Mouse (Mus musculus) 416B (cell line): ENCODE data around the gene Catsper3.

Experiments
- DNase-seq: peaks from one replicate; pipeline ENCODE4 v3.0.0; 2011; ENCODE audit warnings: low read depth

The Catsper3 gene

DNA sequence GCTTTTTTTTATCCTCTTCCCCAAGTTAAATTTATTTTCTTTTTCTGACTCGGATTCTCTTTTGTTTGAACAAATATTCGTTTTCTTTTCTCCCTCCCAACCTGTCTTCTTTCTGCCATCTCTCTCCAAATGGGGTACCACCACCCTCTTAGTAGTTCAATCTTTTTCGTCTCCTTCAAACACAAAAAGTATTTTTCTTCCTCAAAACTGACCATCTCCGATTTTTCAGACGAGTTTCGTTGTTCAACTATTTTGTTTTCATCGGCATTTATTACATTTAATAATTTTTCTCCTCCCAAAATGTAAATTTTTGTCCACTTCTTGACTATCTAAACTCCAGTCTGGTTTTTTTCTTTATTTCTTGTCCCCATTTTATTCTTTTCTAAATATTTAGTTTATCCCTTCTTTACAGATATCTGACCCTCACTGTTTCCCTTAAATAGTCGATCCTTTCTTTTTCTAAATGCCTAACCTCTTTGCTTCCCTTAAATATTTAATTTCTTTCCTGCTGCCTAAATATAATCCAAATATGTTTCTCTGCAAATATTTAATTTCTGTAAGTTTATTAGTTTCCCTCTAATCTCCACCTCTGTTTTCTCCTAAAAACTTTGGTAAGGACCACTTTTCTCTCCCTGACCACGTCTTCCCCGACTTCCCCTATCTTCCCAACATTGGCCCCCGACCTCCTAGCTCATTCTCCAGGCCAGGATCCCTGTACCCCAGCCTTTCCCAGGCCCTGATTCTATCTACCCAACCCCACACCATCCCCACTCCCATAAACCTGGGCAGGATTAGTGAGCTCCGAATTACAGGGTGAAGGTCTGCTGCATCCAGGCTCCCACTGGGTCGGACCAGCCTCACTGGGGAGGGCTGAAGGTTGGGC lies 42.7 kb downstream of the Catsper3 start:
- DNase-seq = no peak

- no peak for DNase-seq
Observed at GRCm38 (mm10) chr13:55827679-55828140, 43.3 kb downstream of the Catsper3 start.

DNA sequence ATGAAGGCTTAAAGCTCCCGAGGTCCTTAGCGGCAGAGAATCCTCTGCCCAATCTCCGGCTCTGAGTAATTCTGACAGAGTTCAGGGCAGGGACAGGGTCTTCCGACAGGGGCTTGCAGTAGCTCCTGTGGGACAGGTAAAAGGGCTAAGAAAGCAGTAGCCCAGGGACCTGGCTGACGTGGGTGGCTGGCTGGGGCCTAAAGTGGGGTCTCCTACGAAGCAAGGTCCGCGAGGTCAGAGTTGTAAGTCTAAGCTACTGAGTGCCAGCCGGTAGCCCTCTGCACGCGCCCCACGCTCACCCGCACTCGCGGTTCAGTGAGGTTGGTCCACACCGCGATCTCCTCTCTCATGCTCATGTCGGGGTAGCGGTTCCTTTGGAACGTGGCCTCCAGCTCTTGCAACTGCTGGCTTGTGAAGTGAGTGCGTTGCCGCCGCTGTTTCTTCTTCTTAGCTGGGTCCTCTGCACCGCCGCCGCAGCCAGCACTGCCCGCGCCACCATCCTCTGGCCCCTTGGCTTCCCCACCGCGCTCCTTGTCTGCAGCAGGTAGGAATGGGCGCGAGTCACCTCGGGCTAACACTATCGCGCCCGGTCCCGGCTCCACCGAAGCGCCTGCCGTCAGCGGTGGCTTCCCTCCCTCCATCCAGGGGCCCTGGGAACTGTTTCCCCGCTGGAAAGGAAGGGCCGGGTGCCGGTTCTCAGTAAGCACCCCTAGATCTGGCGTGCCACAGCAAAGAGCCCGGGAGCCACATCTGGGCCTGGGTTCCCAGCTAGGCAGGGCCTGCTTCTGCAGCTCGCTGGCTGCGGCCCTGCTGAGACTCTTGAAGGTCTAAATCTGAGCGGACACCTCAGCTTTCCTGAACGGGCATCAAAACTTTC lies 44.0 kb downstream of the Catsper3 start:
- no peak for DNase-seq

- no peak for DNase-seq
Observed at GRCm38 (mm10) chr13:55829018-55829655, 44.8 kb downstream of the Catsper3 start.

DNA sequence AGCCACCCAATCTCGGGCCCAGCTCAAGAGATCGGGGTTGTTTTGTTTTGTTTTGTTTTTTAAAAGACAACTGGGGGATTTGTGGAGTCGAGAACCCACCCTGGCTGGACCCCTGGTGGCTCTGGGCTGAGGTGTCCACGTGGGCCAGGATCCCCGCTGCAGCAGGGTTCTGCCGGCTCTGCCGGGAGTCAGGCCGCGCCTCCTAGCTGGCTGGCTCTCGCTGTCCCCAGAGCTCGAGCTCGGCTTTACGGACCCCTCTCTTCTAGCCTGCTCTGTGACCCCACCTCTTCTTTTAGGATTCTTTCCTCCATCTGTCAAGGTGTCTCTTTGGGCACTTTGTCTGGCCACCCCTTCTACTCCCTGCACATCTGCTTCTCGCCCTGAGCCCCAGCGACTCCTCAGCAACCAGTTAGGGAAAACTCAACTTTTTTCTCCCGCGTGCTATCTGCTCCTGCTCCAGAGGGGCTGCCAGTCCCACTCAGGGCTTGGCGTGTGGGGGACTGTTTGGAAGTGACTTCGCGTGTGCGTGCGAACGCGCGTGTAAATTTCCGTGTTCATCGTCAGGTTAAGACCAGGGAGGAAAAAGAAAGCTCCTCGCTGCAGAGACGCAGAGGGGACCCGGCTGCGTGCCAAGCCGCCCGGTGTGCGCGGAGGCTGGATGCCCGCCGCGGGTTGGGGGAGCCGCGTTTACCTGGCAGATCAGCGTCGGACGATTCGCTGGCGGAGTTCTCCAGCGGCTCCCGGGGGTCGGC lies 45.9 kb downstream of the Catsper3 start:
- no peak for DNase-seq

DNA sequence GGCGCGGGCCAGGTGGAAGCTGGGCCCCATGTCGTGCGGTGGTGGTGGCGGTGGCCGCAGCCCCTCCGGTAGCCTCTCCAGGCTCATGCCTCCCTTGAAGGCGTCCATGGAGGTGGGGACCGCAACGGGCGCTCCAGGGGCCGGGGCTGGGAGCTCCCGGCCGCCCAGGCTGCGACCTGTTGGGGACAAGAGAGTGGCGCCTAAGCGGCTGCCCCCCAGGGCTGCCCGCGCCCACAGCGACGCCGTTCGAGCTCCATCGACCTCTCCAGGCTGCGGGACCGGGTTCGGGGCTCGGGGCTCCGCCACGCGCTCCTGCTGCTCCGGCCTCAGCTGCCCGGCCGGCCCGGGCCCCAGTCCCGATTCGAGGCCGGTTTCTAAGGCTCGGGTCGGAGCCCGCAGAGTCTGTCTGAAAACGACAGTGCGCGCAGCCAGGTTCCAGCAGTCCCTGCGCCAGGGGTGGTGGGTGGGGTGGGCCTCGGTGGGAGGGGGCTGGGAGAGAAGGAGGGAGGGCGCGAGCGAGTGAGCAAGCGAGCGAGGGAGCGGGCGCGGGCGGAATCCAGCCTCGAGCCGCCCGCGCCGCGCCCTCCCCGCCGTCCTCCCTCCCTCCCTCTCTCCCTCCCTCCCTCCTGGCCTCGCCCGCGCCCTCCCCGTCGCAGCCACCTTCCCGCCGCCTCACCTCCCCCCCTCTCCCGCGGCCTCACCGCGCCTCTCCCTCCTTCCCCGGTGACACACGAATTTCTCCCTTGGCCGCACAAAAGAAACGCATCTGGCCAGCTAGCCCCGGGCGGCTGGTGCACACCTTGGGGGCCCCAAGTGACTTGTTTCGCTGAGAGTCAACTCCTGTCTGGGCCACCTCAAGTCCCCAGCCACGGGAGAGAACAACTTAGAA lies 46.7 kb downstream of the Catsper3 start:
- DNase-seq = no peak

- no peak for DNase-seq
Observed at GRCm38 (mm10) chr13:55831722-55832160, 47.4 kb downstream of the Catsper3 start.

- DNase-seq = no peak
Observed at GRCm38 (mm10) chr13:55832602-55833001, 48.2 kb downstream of the Catsper3 start.

- DNase-seq = no peak
Observed at GRCm38 (mm10) chr13:55833921-55834320, 49.6 kb downstream of the Catsper3 start.

GRCm38 (mm10) chr13:55834667-55835066 lies 50.3 kb downstream of the Catsper3 start:
- DNase-seq = no peak

DNA sequence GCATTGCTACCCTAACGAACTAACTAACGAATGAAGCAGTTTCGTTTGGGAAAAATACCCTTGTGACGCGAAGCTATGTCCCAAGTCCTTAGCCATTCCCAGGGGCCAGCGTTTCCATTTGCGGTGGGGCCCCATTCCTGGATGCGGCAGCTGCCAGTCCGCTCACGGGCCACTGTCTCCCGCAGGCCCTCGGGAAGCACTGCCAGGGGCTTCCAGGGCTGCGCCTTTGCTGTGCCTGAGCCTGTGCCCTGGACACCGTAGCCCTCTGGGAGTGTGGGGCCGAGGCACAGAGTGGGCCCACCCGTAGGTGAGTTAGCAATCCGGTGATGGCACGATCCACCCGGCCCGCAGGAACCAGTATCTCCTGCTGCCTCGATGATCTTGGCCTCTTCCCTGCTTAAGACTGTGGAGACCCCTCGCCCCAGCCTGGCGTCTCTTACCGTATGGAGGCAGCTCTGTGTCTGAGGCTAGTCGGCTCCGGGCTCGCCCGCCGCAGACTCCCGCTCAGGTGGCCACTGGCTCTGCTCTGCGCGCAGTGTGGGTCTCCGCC lies 51.3 kb downstream of the Catsper3 start:
- DNase-seq = no peak

DNA sequence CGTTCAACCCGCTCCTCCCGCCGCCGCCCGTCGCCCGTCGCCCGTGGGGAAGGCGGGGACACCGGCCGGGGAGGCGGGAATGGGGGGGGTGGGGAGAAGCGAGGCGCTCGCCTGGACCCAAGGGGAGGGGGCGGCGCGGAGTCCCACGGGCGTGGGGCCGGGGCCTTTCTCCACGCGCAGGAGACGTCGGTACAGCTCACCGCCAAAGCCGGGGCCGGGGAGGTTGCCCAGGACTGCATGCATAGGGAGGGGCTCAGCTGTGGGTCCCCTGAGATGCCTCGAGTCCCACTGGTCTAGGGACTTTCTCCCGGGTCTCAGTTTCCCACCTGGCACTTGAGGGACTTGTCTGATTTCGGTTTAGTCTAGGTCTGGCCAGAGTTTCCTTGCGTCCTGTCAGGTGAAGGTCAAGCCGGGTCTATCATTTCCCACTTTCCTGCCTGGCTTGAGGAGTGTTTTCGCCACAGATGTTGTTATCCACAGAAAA lies 51.8 kb downstream of the Catsper3 start, which contains the start of gene Pitx1:
Gene Pitx1, minus strand, starts transcription at position 51 of the 484 bp plus-strand sequence.
- DNase-seq = no peak

- DNase-seq = no peak
Observed at GRCm38 (mm10) chr13:55836786-55837780, 52.7 kb downstream of the Catsper3 start.

- DNase-seq = no peak
Observed at GRCm38 (mm10) chr13:55840223-55840622, 55.9 kb downstream of the Catsper3 start.

DNA sequence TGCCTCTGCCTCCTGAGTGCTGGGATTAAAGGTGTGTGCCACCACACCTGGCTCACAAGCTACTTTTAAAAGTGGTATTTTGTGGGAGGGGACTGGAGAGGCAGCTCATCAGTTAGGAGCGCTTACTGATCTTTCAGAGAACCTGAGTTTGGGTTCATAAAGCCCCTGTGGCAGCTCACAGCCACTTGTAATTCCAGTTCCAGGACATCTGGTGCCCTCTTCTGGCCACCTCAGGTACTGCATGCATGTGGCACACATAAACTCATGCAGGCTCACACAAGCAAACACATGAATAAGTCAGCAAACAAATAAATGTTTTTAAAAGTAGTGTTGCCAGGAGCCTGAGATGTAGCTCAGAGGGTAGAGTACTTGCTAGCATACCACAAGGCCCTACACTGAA lies 59.3 kb downstream of the Catsper3 start:
- peak; percentile 31 for DNase-seq

- no peak for DNase-seq
Observed at GRCm38 (mm10) chr13:55847805-55848204, 63.4 kb downstream of the Catsper3 start.

GRCm38 (mm10) chr13:55848604-55849190 lies 64.3 kb downstream of the Catsper3 start:
- no peak for DNase-seq

DNA sequence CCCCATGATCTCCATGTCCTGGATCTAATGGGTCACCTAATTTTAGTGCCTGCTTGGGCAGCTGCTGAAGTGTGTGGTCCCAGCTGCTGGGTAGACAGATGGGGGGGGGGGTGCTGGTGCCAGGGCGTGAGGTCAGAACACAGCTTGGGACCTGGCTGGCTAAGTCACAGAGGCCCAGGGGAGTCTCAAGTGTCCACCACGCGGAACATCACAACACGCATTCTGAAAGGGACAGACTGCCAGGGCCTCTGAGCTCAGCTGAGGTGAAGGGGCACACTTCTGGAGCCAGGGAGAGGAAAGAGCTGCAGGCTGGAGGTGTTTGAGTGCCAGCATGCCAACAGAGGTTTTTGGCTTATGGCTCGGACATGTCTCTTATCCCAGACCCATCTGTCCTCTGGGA lies 66.4 kb downstream of the Catsper3 start:
- no peak for DNase-seq
